11 mouse cellular contexts compared by ENCODE assay signal in genomic region chr3:87509061-87509460, GRCm38 (mm10). TPM values are rescaled to one million over a fixed set of nuclear protein-coding genes. Genes with fewer than 3 reads are reported as not detected.
DNase-seq lines count a peak whose midpoint lies in the region; ATAC-seq lines count a peak whose summit lies in the region.
"Had no signal": no experiment of that assay in that cellular context is flagged by ENCODE, and none has a peak within 500 bp of the region (broad histone marks: within the 10 kb centered on the region; RNA-seq: fewer than 3 reads in every experiment).

No protein-coding gene starts in this region.

- 0 out of 2 replicates have a peak overlapping the region, but pooled peaks have one; percentile 9 for H3K27ac ChIP-seq in kidney, embryonic 15.5 days
- no peak overlapping the region for H3K27ac ChIP-seq in midbrain, embryonic 13.5 days
- H3K27ac ChIP-seq: embryonic facial prominence, embryonic 12.5 days; hindbrain, embryonic 13.5 days had no signal

- ATAC-seq in kidney, embryonic 15.5 days (replicated peaks; ENCODE audit: low FRiP score): no peak
- no peak for ATAC-seq in midbrain, embryonic 13.5 days
- ATAC-seq: midbrain, embryonic 16.5 days had no signal

- H3K4me2 ChIP-seq in kidney, embryonic 15.5 days: no peak overlapping the region
- no peak overlapping the region for H3K4me2 ChIP-seq in midbrain, embryonic 13.5 days (replicated peaks)

- H3K9me3 ChIP-seq in kidney, embryonic 15.5 days (replicated peaks): no peaks in the 10 kb centered on the region
- no peaks in the 10 kb centered on the region for H3K9me3 ChIP-seq in midbrain, embryonic 13.5 days
- H3K9me3 ChIP-seq: embryonic facial prominence, embryonic 12.5 days; hindbrain, embryonic 13.5 days had no signal

- no peak overlapping the region for H3K4me3 ChIP-seq in kidney, embryonic 15.5 days (replicated peaks)
- H3K4me3 ChIP-seq in midbrain, embryonic 13.5 days (replicated peaks): no peak overlapping the region
- H3K4me3 ChIP-seq: embryonic facial prominence, embryonic 12.5 days had no signal

- 41% methylated on average over 4 of the region's 4 CpGs for WGBS in kidney, embryonic 15.5 days
- 50% methylated on average over 4 of the region's 4 CpGs for WGBS in midbrain, embryonic 13.5 days

- H3K9ac ChIP-seq in kidney, embryonic 15.5 days: no peak overlapping the region
- no peak overlapping the region for H3K9ac ChIP-seq in midbrain, embryonic 13.5 days (replicated peaks)
- H3K9ac ChIP-seq: hindbrain, embryonic 13.5 days had no signal

- peaks cover 21% of the 10 kb centered on the region for H3K4me1 ChIP-seq in kidney, embryonic 15.5 days
- peaks cover 4% of the 10 kb centered on the region for H3K4me1 ChIP-seq in midbrain, embryonic 13.5 days (replicated peaks)

- H3K27me3 ChIP-seq in kidney, embryonic 15.5 days: no peaks in the 10 kb centered on the region; the same call in 1 of the 2 replicates
- H3K27me3 ChIP-seq in midbrain, embryonic 13.5 days: peaks cover 5% of the 10 kb centered on the region; the same call in 1 of the 2 replicates
- H3K27me3 ChIP-seq: embryonic facial prominence, embryonic 12.5 days had no signal

- no peaks in the 10 kb centered on the region for H3K36me3 ChIP-seq in kidney, embryonic 15.5 days
- no peaks in the 10 kb centered on the region for H3K36me3 ChIP-seq in midbrain, embryonic 13.5 days
- H3K36me3 ChIP-seq: embryonic facial prominence, embryonic 12.5 days; hindbrain, embryonic 13.5 days had no signal

- peak; percentile 49 for DNase-seq in gastrocnemius, adult 18-20 months (ENCODE audit: low spot score)
- no peak for DNase-seq in gastrocnemius, postnatal 4 days (ENCODE audit: low spot score in 2 of 2)
- DNase-seq in heart, adult 8-10 months (ENCODE audit: low spot score): peak; percentile 77
- DNase-seq in lung, postnatal 14 days: peak; percentile 59
- DNase-seq in frontal cortex, postnatal 36 days (ENCODE audit: low spot score in 2 of 2): no peak
- no peak for DNase-seq in thymus, postnatal 4 days

RNA-seq across cellular contexts. Expression of gene Etv3, which starts 16.1 kb away (rescaled TPM):
- total RNA-seq in gastrocnemius, adult 18-20 months (2021): 1 to 10 TPM; 9.5 to 9.7 TPM
- 10 to 100 TPM; 14.3 to 15.3 TPM for total RNA-seq in gastrocnemius, postnatal 4 days (2021)
- total RNA-seq in heart, adult 8-10 months (2022): 10 to 100 TPM; 16.8 to 20.4 (median 18.6) TPM
- polyA plus RNA-seq in kidney, embryonic 15.5 days (2015; fragmentation: Nextera tagmentation; extraction: Ambion mirVana): 14.4 and 15.7 TPM in 2 replicates
- polyA plus RNA-seq in midbrain, embryonic 13.5 days (2015; fragmentation: Nextera tagmentation; extraction: Ambion mirVana): 11.5 and 12.9 TPM in 2 replicates

Comparison
In these comparisons a context has a peak if more than half of its experiments do, and no peak if none do; other contexts are left out.
1. DNase-seq: peak in gastrocnemius, adult 18-20 months (single experiment), heart, adult 8-10 months (single experiment) and lung, postnatal 14 days (single experiment); none in gastrocnemius, postnatal 4 days (0 of 2), frontal cortex, postnatal 36 days (0 of 2) and thymus, postnatal 4 days (single experiment).